Mouse (Mus musculus) MEL (cell line): Measurements from ENCODE around the gene Slc25a53.

Experiments
- CTCF ChIP-seq, 3 experiments: IDR thresholded peaks in 2 of 3; conservative IDR thresholded peaks in 1 of 3; 2 replicates each; pipeline ENCODE4 v1.5.1; 2011 to 2012; ENCODE audit warnings: low read length in 3 of 3, low read depth in 2 of 3, mild to moderate bottlenecking in 2 of 3, improper control_type of control experiment in 1 of 3, inconsistent platforms in 1 of 3, mixed read lengths in 1 of 3, moderate library complexity in 1 of 3; ENCODE audit not compliant: control insufficient read depth in 1 of 3, insufficient read depth in 1 of 3, poor library complexity in 1 of 3, severe bottlenecking in 1 of 3
- RCOR1 ChIP-seq: IDR thresholded peaks from 2 replicates; pipeline ENCODE4 v1.6.1; 2012; ENCODE audit warnings: low read depth, mild to moderate bottlenecking, inconsistent platforms, low read length, improper control_type of control experiment
- ZNF384 ChIP-seq: IDR thresholded peaks from 2 replicates; pipeline ENCODE4 v1.6.1; 2012; ENCODE audit warnings: low read depth, mild to moderate bottlenecking, inconsistent platforms, low read length, improper control_type of control experiment

DNA sequence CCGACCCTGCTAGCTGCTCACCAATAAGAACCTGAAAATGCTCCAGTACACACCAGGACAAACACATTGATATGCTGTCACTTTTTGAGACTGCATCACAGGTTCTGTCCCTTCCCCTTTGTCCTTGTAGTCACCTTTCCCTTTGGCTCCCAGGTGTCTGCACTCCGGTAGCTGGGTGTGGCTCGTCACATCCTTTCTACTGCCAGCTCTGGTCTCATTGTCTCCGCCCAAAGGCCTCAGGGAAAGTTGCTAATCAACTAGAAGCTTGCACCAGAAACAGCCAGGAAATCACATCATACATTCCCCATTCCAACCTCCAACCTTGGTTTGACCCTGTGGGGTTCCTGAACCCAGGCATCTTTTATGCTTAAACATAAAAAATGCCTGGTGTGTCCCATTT lies 3.8 kb downstream of the Slc25a53 start:
- no peak for TF ChIP-seq ZNF384
- no peak for TF ChIP-seq CTCF (IDR thresholded peaks at IDR 0.05 in 2 of 3, conservative IDR thresholded peaks at IDR 0.05 in 1 of 3; ENCODE audit: control insufficient read depth in 1 of 3, insufficient read depth in 1 of 3, low read depth in 2 of 3, low read length in 3 of 3, poor library complexity in 1 of 3, severe bottlenecking in 1 of 3)
- no peak for TF ChIP-seq RCOR1
